Mouse (Mus musculus): Measurements from ENCODE around the gene Zbtb8b.
"Not testable (repeated sequence)": the region's sequence is repeated elsewhere in the genome, so short reads cannot be mapped to it uniquely, and the experiment has no call there.

Gene Zbtb8b

GRCm38 (mm10) chr4:129415892-129416291 is 24.8 kb downstream of the Zbtb8b start:
- peak; percentile 9 for DNase-seq (ENCODE audit: low read depth)

GRCm38 (mm10) chr4:129410991-129411390 is 29.7 kb downstream of the Zbtb8b start:
- DNase-seq (ENCODE audit: low read depth): no peak

DNA sequence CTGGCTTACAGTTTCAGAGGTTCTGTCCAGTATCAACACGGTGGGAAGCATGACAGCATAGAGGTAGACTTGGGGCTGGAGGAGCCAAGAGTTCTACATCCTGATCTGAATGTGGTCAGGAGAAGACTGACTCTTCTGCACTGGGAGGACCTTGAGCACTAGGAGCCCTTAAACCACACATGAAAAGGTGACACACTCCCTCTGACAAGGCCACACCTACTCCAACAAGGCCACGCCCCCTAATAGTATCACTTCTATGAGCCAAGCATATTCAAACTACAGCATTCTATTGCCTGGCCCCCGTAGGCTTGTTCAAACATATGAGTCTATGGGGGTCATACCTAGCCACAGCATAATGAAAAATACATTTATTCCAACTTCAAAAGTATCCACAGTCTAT is 30.1 kb downstream of the Zbtb8b start:
- DNase-seq (ENCODE audit: low read depth): not testable (repeated sequence)

DNA sequence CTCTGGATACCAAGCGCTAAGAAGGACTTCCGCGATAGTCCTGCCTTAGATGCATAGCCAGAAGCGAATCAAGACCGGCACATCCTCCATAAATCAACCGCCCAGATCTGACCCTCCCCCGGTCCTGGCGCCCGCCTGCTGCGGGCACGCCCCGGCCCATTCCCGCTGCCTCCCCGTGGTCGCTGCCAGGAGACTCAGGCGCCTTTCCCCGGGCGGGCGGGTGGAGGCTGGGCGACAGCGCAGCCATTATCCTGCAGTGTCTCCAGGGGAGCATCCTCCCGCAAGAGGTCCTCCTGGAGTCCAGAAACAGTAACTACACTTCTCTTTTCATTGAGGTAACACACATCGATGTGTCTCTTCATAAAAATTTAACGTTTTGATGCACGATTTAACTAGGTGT is 34.2 kb downstream of the Zbtb8b start:
- no peak for DNase-seq (ENCODE audit: low read depth)

DNA sequence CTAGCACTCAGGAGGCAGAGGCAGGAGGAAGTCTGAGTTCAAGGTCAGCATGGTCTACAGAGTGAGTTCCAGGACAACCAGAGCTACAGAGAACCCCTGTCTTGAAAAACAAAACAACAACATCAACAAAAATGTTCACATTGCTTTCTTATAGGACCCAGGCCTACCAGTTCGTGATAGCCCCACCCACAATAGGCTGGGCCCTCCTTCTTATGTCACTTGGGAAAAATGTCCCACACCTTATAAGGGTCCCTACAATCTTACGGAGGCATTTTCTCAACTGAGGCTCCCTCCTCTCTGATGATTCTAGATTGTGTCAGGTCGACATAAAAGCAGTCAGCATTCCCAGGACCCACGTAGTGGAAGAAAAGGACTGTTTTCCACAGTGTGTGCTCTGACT is 40.8 kb downstream of the Zbtb8b start:
- no peak for DNase-seq (ENCODE audit: low read depth)

DNA sequence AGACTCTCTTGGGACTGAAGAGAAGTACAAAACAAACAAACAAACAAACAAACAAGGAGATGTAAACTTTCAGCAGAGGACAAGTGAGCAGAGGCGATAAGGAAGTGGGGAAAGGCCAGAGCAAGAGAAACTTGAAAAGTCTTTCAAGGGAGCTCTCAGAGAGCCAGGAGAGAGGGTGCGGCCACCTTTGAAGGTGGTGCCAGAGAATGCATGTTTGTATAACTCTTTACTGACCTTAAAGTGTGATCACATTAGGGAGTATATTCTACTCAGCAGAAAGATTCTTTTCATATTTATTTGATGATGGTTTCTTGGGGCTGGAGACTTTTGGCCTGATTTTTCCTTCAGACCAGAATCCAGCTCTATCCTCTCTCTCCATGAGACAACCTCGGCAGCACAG is 43.7 kb downstream of the Zbtb8b start:
- DNase-seq (ENCODE audit: low read depth): no peak

- no peak for DNase-seq (ENCODE audit: low read depth)
Observed at GRCm38 (mm10) chr4:129394089-129394870, 46.4 kb downstream of the Zbtb8b start.

DNA sequence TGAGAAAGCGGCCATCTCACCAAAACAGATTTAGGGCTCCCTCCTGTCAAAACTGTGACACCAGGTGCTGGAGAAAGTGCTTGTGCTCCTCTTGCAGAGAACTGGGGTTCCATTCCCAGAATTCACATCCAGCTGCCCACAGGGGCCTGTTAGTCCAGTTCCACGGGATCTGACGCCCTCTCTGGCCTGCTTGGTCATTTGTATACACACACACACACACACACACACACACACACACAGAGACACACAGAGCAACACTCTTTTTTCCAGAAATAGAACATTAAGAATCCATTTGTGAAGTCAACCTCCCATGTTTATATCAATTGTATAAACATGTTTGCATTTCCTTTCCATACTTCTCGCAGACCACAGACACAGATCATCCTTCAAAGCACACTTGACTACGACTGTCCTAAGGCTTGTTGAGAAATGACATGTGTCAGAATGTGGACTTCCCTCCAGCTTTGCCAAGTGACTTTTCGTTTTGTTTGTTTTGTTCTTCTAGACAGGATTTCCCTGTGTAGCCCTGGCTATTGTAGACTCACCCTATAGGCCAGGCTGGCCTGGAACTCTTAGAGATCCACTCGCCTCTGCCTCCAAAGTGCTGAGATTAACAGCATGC is 49.6 kb downstream of the Zbtb8b start:
- DNase-seq (ENCODE audit: low read depth): no peak

DNA sequence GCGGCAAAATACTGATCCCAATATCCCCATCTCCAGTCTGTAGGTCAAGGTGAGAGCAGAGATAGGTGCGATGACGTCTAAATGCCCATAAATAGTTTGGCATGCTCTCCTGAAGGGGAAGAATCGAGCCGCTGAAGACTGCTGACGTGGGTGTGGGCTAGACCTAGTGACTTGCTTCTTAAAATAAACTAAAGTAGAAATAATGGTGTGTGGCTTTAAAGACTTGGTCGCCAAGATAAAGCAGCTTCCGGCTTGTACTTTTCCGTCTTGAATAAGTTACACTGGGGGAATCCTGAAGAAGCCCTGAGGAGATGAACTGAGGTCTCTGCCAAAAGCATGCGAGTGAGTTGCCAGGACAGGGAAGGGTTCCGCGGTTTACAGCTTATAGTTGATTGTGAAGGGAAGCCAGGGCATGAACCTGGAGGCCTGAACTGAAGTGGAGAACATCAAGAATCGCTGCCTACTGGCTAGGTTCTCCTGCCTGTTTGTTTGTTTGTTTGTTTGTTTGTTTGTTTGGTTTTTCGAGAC is 50.4 kb downstream of the Zbtb8b start:
- no peak for DNase-seq (ENCODE audit: low read depth)

- no peak for DNase-seq (ENCODE audit: low read depth)
Observed at GRCm38 (mm10) chr4:129388404-129388803, 52.2 kb downstream of the Zbtb8b start.

DNA sequence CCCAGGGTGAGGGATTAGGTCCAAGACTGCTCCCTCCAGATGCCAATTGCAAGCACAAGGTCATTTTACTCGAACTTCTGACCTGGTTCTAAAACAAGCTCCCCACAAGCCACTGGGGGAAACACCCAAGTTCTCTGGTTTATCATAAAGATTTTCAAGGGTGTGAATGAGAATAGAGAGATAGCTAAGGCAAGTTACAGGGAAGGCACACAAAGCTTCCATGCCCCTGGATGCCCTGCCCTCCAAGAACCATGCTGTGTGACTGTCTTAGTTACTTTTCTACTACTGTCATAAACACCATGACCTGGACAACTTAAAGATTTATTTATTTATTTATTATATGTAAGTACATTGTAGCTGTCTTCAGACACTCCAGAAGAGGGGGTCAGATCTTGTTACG is 53.7 kb downstream of the Zbtb8b start:
- DNase-seq (ENCODE audit: low read depth): no peak

DNA sequence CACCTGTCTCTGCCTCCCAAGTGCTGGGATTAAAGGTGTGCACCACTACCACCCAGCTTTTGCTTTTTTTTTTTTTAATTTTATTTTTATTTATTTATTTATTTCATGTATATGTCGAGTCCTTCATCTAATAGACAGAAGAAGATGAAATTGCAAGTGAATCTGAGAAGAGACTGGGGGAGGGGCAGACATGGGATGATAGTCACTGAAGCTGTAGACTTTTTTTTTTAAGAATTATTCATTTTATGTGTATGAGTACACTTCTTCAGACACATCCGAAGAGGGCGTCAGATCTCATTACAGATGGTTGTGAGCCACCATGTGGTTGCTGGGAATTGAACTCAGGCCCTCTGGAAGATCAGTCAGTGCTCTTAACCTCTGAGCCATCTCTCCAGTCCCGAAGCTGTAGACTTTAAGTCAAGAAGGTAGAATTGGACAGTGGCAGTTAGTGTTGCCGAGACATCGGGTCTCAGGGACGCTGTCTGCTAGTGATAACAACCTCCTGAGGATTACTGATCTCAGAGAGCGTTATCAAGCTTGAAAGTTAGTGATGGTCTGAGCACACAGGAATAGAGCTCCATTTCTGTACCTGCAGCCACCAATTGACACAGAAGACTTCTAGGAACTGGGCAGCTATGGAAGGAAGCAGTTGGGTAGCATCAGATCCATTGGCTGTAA is 54.2 kb downstream of the Zbtb8b start:
- DNase-seq (ENCODE audit: low read depth): no peak

GRCm38 (mm10) chr4:129385685-129386084 is 55.0 kb downstream of the Zbtb8b start:
- DNase-seq (ENCODE audit: low read depth): no peak

GRCm38 (mm10) chr4:129384440-129384839 is 56.2 kb downstream of the Zbtb8b start:
- no peak for DNase-seq (ENCODE audit: low read depth)

- no peak for DNase-seq (ENCODE audit: low read depth)
Observed at GRCm38 (mm10) chr4:129383586-129383985, 57.1 kb downstream of the Zbtb8b start.

DNA sequence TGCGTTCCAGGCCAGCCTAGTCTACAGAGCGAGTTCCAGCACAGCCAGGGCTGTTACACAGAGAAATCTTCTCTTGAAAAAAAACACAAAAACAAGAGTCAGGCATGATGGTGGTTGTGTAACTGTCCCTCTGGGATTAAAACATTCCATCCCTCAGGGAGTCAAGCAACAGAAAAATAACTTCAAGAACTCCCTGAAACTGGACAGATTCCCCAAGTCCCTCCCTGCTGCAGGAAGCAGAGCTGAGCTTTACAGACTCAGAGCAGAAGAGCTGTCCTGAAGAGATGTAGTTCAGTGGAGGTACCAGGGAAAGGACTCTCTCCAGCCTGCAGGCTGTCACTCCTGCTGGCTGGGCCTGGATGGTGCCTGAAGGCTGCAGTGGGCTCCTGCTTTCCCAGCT is 58.2 kb downstream of the Zbtb8b start:
- DNase-seq (ENCODE audit: low read depth): no peak

GRCm38 (mm10) chr4:129382029-129382428 is 58.6 kb downstream of the Zbtb8b start:
- DNase-seq (ENCODE audit: low read depth): no peak

GRCm38 (mm10) chr4:129381148-129381547 is 59.5 kb downstream of the Zbtb8b start:
- DNase-seq (ENCODE audit: low read depth): no peak

DNA sequence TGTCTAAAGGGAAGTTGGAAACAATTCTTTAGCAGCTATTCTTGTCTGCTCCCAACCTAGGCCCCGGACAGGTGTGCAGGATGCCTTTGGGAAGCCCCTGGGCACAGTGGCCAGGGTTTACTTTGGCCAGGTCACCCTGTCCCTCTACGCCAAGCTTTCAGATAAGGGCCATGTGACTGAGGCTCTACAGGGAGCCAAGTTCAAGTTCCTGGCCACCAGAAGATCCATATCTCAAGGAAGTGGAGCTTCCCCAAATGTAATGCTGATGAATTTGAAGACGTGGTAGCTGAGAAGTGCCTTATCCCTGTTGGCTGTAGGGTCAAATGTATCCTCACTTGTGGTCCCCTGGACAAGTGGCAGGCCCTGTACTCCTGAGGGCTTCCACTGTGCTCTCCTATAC is 60.8 kb downstream of the Zbtb8b start:
- DNase-seq (ENCODE audit: low read depth): no peak

GRCm38 (mm10) chr4:129377601-129378390 is 62.9 kb downstream of the Zbtb8b start, which contains the start of gene Zbtb8a:
TSS of gene Zbtb8a (minus strand) at chr4:129378116.
- DNase-seq (ENCODE audit: low read depth): no peak

GRCm38 (mm10) chr4:129376961-129377545 is 63.6 kb downstream of the Zbtb8b start:
- no peak for DNase-seq (ENCODE audit: low read depth)

DNA sequence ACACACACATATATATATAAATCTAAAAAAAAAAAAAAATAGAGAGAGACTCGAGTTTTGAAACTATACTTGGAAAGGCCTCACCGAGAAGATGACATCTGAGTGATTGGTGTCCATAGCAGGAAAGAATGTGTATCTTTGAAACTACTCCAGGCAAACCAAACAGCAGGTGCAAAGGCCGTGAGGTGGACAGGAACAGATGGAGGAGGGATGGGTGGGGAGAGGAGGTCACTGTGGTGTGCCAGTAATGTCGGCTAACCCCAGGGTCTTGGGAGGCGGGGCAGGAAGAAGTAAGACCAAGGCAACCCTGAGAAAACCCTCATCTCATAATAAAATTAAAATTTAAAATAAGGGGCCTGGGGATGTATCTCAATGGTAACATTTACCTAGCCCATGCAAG is 64.8 kb downstream of the Zbtb8b start:
- no peak for DNase-seq (ENCODE audit: low read depth)

Data from 416B (cell line).